Mouse (Mus musculus) megakaryocyte, embryonic 14.5 days (primary cell): Measurements from ENCODE around the gene Ssmem1. TPM values are rescaled to one million over a fixed set of nuclear protein-coding genes. Genes with fewer than 3 reads are reported as not detected.

Experiments
- H3K27me3 ChIP-seq: replicated peaks from 2 replicates; pipeline ENCODE3; 2012; ENCODE audit warnings: inconsistent platforms
- H3K36me3 ChIP-seq: replicated peaks from 2 replicates; pipeline ENCODE3; 2012; ENCODE audit warnings: low read length, inconsistent platforms, mixed read lengths
- H3K4me1 ChIP-seq: 2 replicates; pipeline ENCODE4 v1.6.1; 2012; ENCODE audit warnings: inconsistent platforms
- H3K4me3 ChIP-seq: replicated peaks from 2 replicates; pipeline ENCODE3; 2012; ENCODE audit warnings: moderate library complexity, mild to moderate bottlenecking, inconsistent platforms
- H3K9me3 ChIP-seq: 2 replicates; pipeline ENCODE4 v1.6.1; 2012; ENCODE audit warnings: inconsistent platforms
- FLI1 ChIP-seq: IDR thresholded peaks from 2 replicates; pipeline ENCODE4 v1.6.1; 2012; ENCODE audit warnings: low read length, inconsistent platforms, mixed read lengths
- GATA1 ChIP-seq: IDR thresholded peaks from 3 replicates; pipeline ENCODE4 v1.6.1; 2012; ENCODE audit warnings: mixed read lengths, low read length, inconsistent platforms, borderline replicate concordance
- polyA plus RNA-seq: library from polyadenylated mRNA; stranded (reverse); fragments of >175 nt; gene quantifications from 2 replicates; pipeline ENCODE4 v1.2.3, GENCODE M21; 2012; ENCODE audit warnings: low replicate concordance; ENCODE audit not compliant: insufficient read depth

The Ssmem1 gene
- polyA plus RNA-seq: not detected in 2 replicates

DNA sequence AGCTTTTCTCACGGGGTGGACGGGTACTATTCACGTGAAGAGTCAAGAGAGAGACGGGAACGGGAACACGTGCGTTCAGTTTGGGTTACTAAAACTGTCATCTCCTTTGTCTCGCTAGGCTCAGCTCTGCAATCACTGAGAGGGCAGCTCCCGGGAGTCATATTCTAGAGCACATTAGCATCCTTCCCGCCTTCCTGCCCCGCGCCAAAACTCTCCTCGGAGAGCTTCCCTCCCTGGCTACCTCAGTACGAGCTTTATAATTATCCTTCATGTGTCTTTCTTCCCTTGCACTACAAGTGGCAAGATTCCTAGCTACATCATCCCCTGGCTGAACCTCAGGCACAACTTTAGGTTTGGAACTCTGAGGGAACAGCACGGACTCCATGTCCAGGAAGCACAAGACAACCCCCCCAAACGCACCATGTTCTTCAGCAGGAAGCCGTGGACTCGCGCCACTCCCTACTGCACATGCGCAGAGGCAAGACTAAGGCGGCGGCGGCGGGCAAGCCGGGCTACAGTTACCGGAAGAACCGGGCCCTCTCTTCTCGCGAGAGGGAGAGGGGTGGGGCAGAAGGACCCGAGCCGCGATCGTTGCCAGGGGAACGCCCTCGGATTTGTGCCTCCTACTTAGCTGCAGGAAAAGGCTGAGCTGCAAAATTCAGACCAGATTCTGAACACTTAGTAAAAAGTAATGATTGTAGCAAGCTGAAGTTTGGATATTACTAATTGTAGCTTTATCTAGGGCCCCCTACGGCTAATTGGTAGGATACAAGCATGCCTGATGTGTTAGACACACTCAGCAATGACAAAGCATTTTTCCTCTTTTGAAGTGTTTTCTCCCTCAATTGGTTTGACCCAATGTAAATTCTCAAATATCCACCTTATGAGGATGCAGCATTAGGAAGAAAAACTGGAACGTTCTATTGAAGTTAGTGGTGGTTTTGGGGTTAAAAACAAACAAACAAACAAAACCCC lies at the start of gene Ssmem1, which contains the start of gene Tmem209:
Gene Ssmem1, plus strand, starts transcription at position 585 of the 975 bp plus-strand sequence.
Gene Tmem209, minus strand, starts transcription at position 519 of the 975 bp plus-strand sequence.
- peaks cover 27% of the 10 kb centered on the region for H3K36me3 ChIP-seq

GRCm38 (mm10) chr6:30460750-30461446 lies 48.8 kb upstream of the Ssmem1 start:
- no peaks in the 10 kb centered on the region for H3K9me3 ChIP-seq
- peaks cover 54% of the 10 kb centered on the region for H3K27me3 ChIP-seq
- TF ChIP-seq GATA1: no peak
- no peak for TF ChIP-seq FLI1
- H3K4me1 ChIP-seq: peaks cover 58% of the 10 kb centered on the region
- peak overlapping the region; percentile 50 for H3K4me3 ChIP-seq
- H3K36me3 ChIP-seq: no peaks in the 10 kb centered on the region

More for the DNA sequence above, at the start of gene Ssmem1, which contains the start of gene Tmem209:
- H3K4me1 ChIP-seq: peaks cover 27% of the 10 kb centered on the region
- H3K4me3 ChIP-seq: peak within 1 kb of the TSS; percentile 96
- TF ChIP-seq FLI1: peak; percentile 21; the same call in 1 of the 2 replicates
- TF ChIP-seq GATA1: no peak
- no peaks in the 10 kb centered on the region for H3K27me3 ChIP-seq
- peaks cover 3% of the 10 kb centered on the region; the same call in 1 of the 2 replicates for H3K9me3 ChIP-seq

DNA sequence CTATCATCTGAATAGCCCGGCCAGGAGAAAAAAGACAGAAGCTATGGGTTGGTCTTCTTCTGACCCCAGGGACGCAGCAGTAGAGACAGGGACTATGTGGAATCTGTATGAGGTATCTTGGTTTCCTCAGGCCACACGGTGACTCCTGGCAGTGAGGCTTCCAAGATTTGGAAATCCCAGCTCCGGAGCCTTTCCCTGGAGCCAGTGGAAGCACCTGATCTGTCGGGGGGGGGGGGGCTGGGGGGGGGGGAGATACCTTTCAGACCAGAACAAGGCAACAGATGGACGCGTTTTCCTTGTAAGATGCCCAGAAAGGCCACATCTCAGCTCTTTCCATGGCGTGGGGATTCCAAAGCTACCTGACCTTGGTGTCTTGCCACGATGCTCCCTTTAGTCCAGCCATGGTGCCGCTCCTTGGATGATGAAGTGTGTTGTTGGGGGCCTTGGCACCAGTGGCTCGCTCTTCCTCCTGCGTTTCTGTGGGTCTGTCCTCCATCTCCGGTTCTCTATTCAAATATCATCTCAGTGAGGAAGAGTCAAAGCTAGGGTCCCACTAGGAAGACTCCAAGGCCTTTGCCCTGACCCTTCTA lies 47.8 kb upstream of the Ssmem1 start:
- Histone ChIP-seq H3K4me3 (no peak overlapping the region), H3K27me3 (peaks cover 62% of the 10 kb centered on the region), H3K36me3 (no peaks in the 10 kb centered on the region), H3K9me3 (no peaks in the 10 kb centered on the region), H3K4me1 (peaks cover 56% of the 10 kb centered on the region)
- TF ChIP-seq FLI1 (no peak), GATA1 (no peak)

GRCm38 (mm10) chr6:30462822-30463221 lies 46.8 kb upstream of the Ssmem1 start:
- Histone ChIP-seq H3K4me3 (peak overlapping the region; percentile 56), H3K27me3 (peaks cover 66% of the 10 kb centered on the region)

DNA sequence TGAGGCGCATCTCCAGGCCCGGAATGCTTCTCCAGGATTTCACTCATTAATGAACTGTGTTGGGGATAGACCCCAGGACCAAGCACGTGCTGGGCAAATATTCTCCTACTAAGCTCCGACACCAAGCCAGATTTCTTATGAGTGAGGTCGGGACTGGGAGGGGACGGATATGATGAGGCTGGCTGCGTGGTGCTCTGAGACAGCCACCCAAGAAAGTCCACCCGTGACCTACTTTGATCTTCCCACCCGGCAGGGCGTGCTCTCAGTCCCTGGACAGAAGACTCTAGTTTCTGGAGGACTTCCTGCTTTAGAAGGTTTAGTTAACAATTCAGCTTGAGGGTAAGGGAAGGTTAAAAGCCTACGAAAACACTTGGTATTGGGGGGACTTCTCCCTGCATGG lies 44.1 kb upstream of the Ssmem1 start:
- TF ChIP-seq FLI1: no peak
- TF ChIP-seq GATA1: no peak
- Histone ChIP-seq H3K4me3 (no peak overlapping the region), H3K9me3 (no peaks in the 10 kb centered on the region), H3K36me3 (no peaks in the 10 kb centered on the region), H3K27me3 (peaks cover 69% of the 10 kb centered on the region), H3K4me1 (peaks cover 43% of the 10 kb centered on the region)

More at GRCm38 (mm10) chr6:30462822-30463221, 46.8 kb upstream of the Ssmem1 start:
- no peak for TF ChIP-seq GATA1
- no peak for TF ChIP-seq FLI1
- no peaks in the 10 kb centered on the region for H3K9me3 ChIP-seq
- no peaks in the 10 kb centered on the region for H3K36me3 ChIP-seq
- H3K4me1 ChIP-seq: peaks cover 54% of the 10 kb centered on the region

GRCm38 (mm10) chr6:30468058-30468457 lies 41.6 kb upstream of the Ssmem1 start:
- H3K4me1 ChIP-seq: peaks cover 22% of the 10 kb centered on the region
- H3K9me3 ChIP-seq: no peaks in the 10 kb centered on the region
- TF ChIP-seq GATA1 (no peak), FLI1 (no peak)
- H3K36me3 ChIP-seq: no peaks in the 10 kb centered on the region
- H3K4me3 ChIP-seq: no peak overlapping the region
- peaks cover 47% of the 10 kb centered on the region for H3K27me3 ChIP-seq

- TF ChIP-seq GATA1 (no peak), FLI1 (no peak)
- H3K9me3 ChIP-seq: no peaks in the 10 kb centered on the region
- H3K4me3 ChIP-seq: peak overlapping the region; percentile 54
- H3K36me3 ChIP-seq: no peaks in the 10 kb centered on the region
- peaks cover 16% of the 10 kb centered on the region; the same call in 1 of the 2 replicates for H3K4me1 ChIP-seq
- H3K27me3 ChIP-seq: peaks cover 42% of the 10 kb centered on the region
These were observed 41.0 kb upstream of the Ssmem1 start for GRCm38 (mm10) chr6:30468684-30469083.

DNA sequence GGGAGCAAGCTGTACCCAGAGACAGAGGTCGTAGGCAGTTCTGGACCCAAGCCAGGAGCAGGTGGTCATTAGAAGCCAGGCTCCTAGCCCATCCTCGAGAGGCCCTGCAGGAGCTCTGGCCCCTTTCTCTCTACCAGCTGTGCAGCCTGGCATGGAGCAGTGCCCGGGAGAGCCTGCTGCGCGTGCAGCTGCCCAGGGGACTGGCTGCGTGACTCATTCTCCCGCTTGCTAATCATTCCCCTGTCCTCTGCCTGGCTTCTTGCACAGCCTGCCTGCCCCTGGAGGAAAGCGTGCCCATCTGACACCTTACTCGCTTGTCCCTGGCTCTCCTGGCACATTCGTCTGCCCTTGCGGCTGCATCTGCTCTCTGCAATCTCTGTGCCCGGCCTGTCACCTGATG lies 40.3 kb upstream of the Ssmem1 start:
- no peak overlapping the region for H3K4me3 ChIP-seq
- H3K27me3 ChIP-seq: peaks cover 35% of the 10 kb centered on the region
- TF ChIP-seq GATA1: no peak
- TF ChIP-seq FLI1: no peak
- no peaks in the 10 kb centered on the region for H3K9me3 ChIP-seq
- peaks cover 16% of the 10 kb centered on the region; the same call in 1 of the 2 replicates for H3K4me1 ChIP-seq
- H3K36me3 ChIP-seq: no peaks in the 10 kb centered on the region

DNA sequence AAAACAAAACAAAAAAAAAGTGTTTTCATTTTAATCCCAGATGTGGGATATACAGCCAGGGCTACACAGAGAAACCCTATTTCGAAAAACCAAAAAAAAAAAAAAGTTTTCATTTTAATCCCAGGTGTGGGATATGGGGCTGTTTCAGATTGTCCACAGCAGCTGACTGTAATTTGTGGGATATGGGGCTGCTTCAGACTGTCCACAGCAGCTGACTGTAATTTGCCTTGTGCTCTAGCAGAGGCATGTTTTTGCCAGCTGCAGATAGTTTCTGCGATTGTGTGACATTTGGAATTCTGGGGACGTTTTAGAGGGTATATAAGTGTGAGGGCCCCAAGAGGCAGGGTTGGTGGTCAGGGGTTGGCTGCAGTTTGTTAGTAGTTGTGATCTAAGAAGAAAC lies 37.9 kb upstream of the Ssmem1 start:
- Histone ChIP-seq H3K9me3 (no peaks in the 10 kb centered on the region), H3K36me3 (peaks cover 4% of the 10 kb centered on the region), H3K4me1 (peaks cover 16% of the 10 kb centered on the region; the same call in 1 of the 2 replicates), H3K27me3 (peaks cover 15% of the 10 kb centered on the region), H3K4me3 (no peak overlapping the region)
- TF ChIP-seq FLI1 (no peak), GATA1 (no peak)
